Mouse (Mus musculus) limb, embryonic 14.5 days (tissue): ENCODE results near the gene Olfr1126. TPM values are rescaled to one million over a fixed set of nuclear protein-coding genes. Genes with fewer than 3 reads are reported as not detected.
"Not testable (repeated sequence)": the region's sequence is repeated elsewhere in the genome, so short reads cannot be mapped to it uniquely, and the experiment has no call there.

Experiments
- ATAC-seq: fragments of 200-750 bp; cut with Nextera tagmentation; 2 replicates; pipeline ENCODE4 v1.8.0; 2017; ENCODE audit warnings: low read depth, moderate number of reproducible peaks, moderate TSS enrichment; ENCODE audit not compliant: low FRiP score
- DNase-seq: peaks from one replicate; pipeline ENCODE4 v3.0.0-alpha.2; 2015; ENCODE audit warnings: low spot score
- H3K27ac ChIP-seq: fragments of 300-500 bp; sonication (generic); replicated peaks from 2 replicates; pipeline ENCODE4 v1.5.1; 2014; ENCODE audit warnings: low read depth, mild to moderate bottlenecking, low read length, moderate library complexity, mixed read lengths
- H3K27me3 ChIP-seq: fragments of 300-500 bp; sonication (generic); 2 replicates; pipeline ENCODE4 v1.6.1; 2014; ENCODE audit warnings: low read length, mixed read lengths; ENCODE audit not compliant: control insufficient read depth, insufficient read depth
- H3K36me3 ChIP-seq: fragments of 300-500 bp; sonication (generic); 2 replicates; pipeline ENCODE4 v1.6.1; 2014; ENCODE audit warnings: mild to moderate bottlenecking, low read length, moderate library complexity, mixed read lengths; ENCODE audit not compliant: control insufficient read depth, insufficient read depth
- H3K4me1 ChIP-seq: fragments of 300-500 bp; sonication (generic); 2 replicates; pipeline ENCODE4 v1.6.1; 2014; ENCODE audit warnings: antibody characterized with exemption, low read length, mixed read lengths; ENCODE audit not compliant: control insufficient read depth, insufficient read depth
- H3K4me2 ChIP-seq: fragments of 300-500 bp; sonication (generic); replicated peaks from 2 replicates; pipeline ENCODE4 v1.6.1; 2014; ENCODE audit warnings: low read depth, mild to moderate bottlenecking, low read length, moderate library complexity; ENCODE audit not compliant: severe bottlenecking
- H3K4me3 ChIP-seq: fragments of 300-500 bp; sonication (generic); replicated peaks from 2 replicates; pipeline ENCODE4 v1.5.1; 2014; ENCODE audit warnings: low read length
- H3K9ac ChIP-seq: fragments of 300-500 bp; sonication (generic); 2 replicates; pipeline ENCODE4 v1.6.1; 2014; ENCODE audit warnings: mild to moderate bottlenecking, low read depth, low read length, moderate library complexity; ENCODE audit not compliant: severe bottlenecking
- H3K9me3 ChIP-seq: fragments of 300-500 bp; sonication (generic); 2 replicates; pipeline ENCODE4 v1.6.1; 2016; ENCODE audit warnings: low read length; ENCODE audit not compliant: control insufficient read depth
- POLR2A ChIP-seq: fragments of 200-500 bp; IDR thresholded peaks from 2 replicates; pipeline ENCODE4 v1.8.0; 2012; ENCODE audit warnings: inconsistent platforms, mild to moderate bottlenecking, moderate library complexity, borderline replicate concordance; ENCODE audit not compliant: insufficient read depth, insufficient read length; ENCODE audit errors: extremely low read depth
- WGBS: fragments of 180-500 bp; shearing (Covaris S2); extraction: QIAGEN DNeasy Blood & Tissue Kit; methylation state at CpG from one replicate; pipeline ENCODE4 v1.1.7; 2014; 5-methylcytosine and 5-hydroxymethylcytosine counted together
- polyA plus RNA-seq, 2 experiments: library from polyadenylated mRNA; depleted of rRNA in 1 of 2; stranded (reverse) in 1 of 2; unstranded in 1 of 2; fragments of >200 nt; fragmentation: Nextera tagmentation in 1 of 2; extraction: Ambion mirVana in 1 of 2; gene quantifications; 2 replicates each; pipeline versions ENCODE4 v1.2.1 to v1.2.3; 2012 to 2014

Gene Olfr1126
- polyA plus RNA-seq, 2 experiments, result not detected

GRCm38 (mm10) chr2:87481158-87481557 is 27.4 kb downstream of the Olfr1126 start:
- Histone ChIP-seq H3K4me2 (no peak overlapping the region), H3K36me3 (no peaks in the 10 kb centered on the region), H3K27me3 (no peaks in the 10 kb centered on the region), H3K4me1 (no peaks in the 10 kb centered on the region), H3K4me3 (no peak overlapping the region), H3K9ac (no peak overlapping the region), H3K27ac (no peak overlapping the region), H3K9me3 (no peaks in the 10 kb centered on the region)
- no peak for TF ChIP-seq POLR2A
- DNase-seq (no peak), ATAC-seq (no peak)
- WGBS, result 84% methylated on average over 4 of the region's 4 CpGs

GRCm38 (mm10) chr2:87482276-87482675 is 28.5 kb downstream of the Olfr1126 start:
- no peak overlapping the region for H3K4me3 ChIP-seq
- ATAC-seq, result no peak
- no peaks in the 10 kb centered on the region for H3K9me3 ChIP-seq
- WGBS, result 76% methylated on average over 2 of the region's 2 CpGs
- H3K4me1 ChIP-seq, result no peaks in the 10 kb centered on the region
- H3K4me2 ChIP-seq, result no peak overlapping the region
- no peaks in the 10 kb centered on the region for H3K27me3 ChIP-seq
- no peak overlapping the region for H3K9ac ChIP-seq
- H3K27ac ChIP-seq, result no peak overlapping the region
- H3K36me3 ChIP-seq, result no peaks in the 10 kb centered on the region
- no peak for TF ChIP-seq POLR2A
- DNase-seq, result no peak

GRCm38 (mm10) chr2:87496993-87497392 is 43.2 kb downstream of the Olfr1126 start, which contains the start of gene Pramel7:
Gene Pramel7, minus strand, starts transcription at chr2:87497093.
- ATAC-seq, H3K36me3 ChIP-seq, H3K27ac ChIP-seq, H3K4me1 ChIP-seq, H3K27me3 ChIP-seq, H3K4me3 ChIP-seq, H3K9me3 ChIP-seq, H3K9ac ChIP-seq, H3K4me2 ChIP-seq, DNase-seq: not testable (repeated sequence)
- WGBS, result 96% methylated on average over 3 of the region's 5 CpGs

GRCm38 (mm10) chr2:87506265-87506664 is 52.5 kb downstream of the Olfr1126 start, which contains the start of gene Pramel6:
Gene Pramel6, plus strand, starts transcription at chr2:87506565.
- Histone ChIP-seq H3K9me3 (no peaks in the 10 kb centered on the region; the same call in 1 of the 2 replicates), H3K9ac (no peak within 1 kb of the TSS), H3K27ac (no peak within 1 kb of the TSS), H3K4me1 (no peaks in the 10 kb centered on the region), H3K36me3 (no peaks in the 10 kb centered on the region), H3K4me3 (no peak within 1 kb of the TSS), H3K4me2 (no peak within 1 kb of the TSS), H3K27me3 (no peaks in the 10 kb centered on the region)
- no peak for DNase-seq
- WGBS, result 87% methylated on average over 6 of the region's 6 CpGs
- ATAC-seq, result no peak
- TF ChIP-seq POLR2A, result no peak

Other genes starting within 250 kb of the Olfr1126 start
- gene Olfr1113, start 245.0 kb upstream of the Olfr1126 start, polyA plus RNA-seq (2012; rRNA removed), result not detected in 2 replicates
- not detected in 2 replicates for gene Olfr1113, start 245.0 kb upstream of the Olfr1126 start, polyA plus RNA-seq (2014; fragmentation: Nextera tagmentation; extraction: Ambion mirVana)
- gene Olfr1115, start 205.9 kb upstream of the Olfr1126 start, polyA plus RNA-seq (2012; rRNA removed), result not detected in 2 replicates
- not detected in 2 replicates for gene Olfr1115, start 205.9 kb upstream of the Olfr1126 start, polyA plus RNA-seq (2014; fragmentation: Nextera tagmentation; extraction: Ambion mirVana)
- not detected in 2 replicates for gene Olfr1116, start 186.4 kb upstream of the Olfr1126 start, polyA plus RNA-seq (2012; rRNA removed)
- not detected in 2 replicates for gene Olfr1116, start 186.4 kb upstream of the Olfr1126 start, polyA plus RNA-seq (2014; fragmentation: Nextera tagmentation; extraction: Ambion mirVana)
- gene Olfr1118, start 146.4 kb upstream of the Olfr1126 start, polyA plus RNA-seq (2012; rRNA removed), result not detected in 2 replicates
- gene Olfr1118, start 146.4 kb upstream of the Olfr1126 start, polyA plus RNA-seq (2014; fragmentation: Nextera tagmentation; extraction: Ambion mirVana), result not detected in 2 replicates
- not detected in 2 replicates for gene Olfr1120, start 99.1 kb upstream of the Olfr1126 start, polyA plus RNA-seq (2012; rRNA removed)
- gene Olfr1120, start 99.1 kb upstream of the Olfr1126 start, polyA plus RNA-seq (2014; fragmentation: Nextera tagmentation; extraction: Ambion mirVana), result not detected in 2 replicates
- not detected in 2 replicates for gene Olfr1121, start 84.1 kb upstream of the Olfr1126 start, polyA plus RNA-seq (2012; rRNA removed)
- not detected in 2 replicates for gene Olfr1121, start 84.1 kb upstream of the Olfr1126 start, polyA plus RNA-seq (2014; fragmentation: Nextera tagmentation; extraction: Ambion mirVana)
- not detected in 2 replicates for gene Olfr1122, start 68.1 kb upstream of the Olfr1126 start, polyA plus RNA-seq (2012; rRNA removed)
- gene Olfr1122, start 68.1 kb upstream of the Olfr1126 start, polyA plus RNA-seq (2014; fragmentation: Nextera tagmentation; extraction: Ambion mirVana), result not detected in 2 replicates
- not detected in 2 replicates for gene Olfr1123, start 37.3 kb upstream of the Olfr1126 start, polyA plus RNA-seq (2012; rRNA removed)
- not detected in 2 replicates for gene Olfr1123, start 37.3 kb upstream of the Olfr1126 start, polyA plus RNA-seq (2014; fragmentation: Nextera tagmentation; extraction: Ambion mirVana)
- gene Olfr1124, start 23.7 kb upstream of the Olfr1126 start, polyA plus RNA-seq (2012; rRNA removed), result not detected in 2 replicates
- not detected in 2 replicates for gene Olfr1124, start 23.7 kb upstream of the Olfr1126 start, polyA plus RNA-seq (2014; fragmentation: Nextera tagmentation; extraction: Ambion mirVana)
- gene Pramel7, start 43.1 kb downstream of the Olfr1126 start, polyA plus RNA-seq (2012; rRNA removed), result not detected in 2 replicates
- not detected in 2 replicates for gene Pramel7, start 43.1 kb downstream of the Olfr1126 start, polyA plus RNA-seq (2014; fragmentation: Nextera tagmentation; extraction: Ambion mirVana)
- gene Pramel6, start 52.6 kb downstream of the Olfr1126 start, polyA plus RNA-seq (2012; rRNA removed), result not detected in 2 replicates
- gene Pramel6, start 52.6 kb downstream of the Olfr1126 start, polyA plus RNA-seq (2014; fragmentation: Nextera tagmentation; extraction: Ambion mirVana), result not detected in 2 replicates
- gene Olfr153, start 77.8 kb downstream of the Olfr1126 start, polyA plus RNA-seq (2012; rRNA removed), result not detected in 2 replicates
- not detected in 2 replicates for gene Olfr153, start 77.8 kb downstream of the Olfr1126 start, polyA plus RNA-seq (2014; fragmentation: Nextera tagmentation; extraction: Ambion mirVana)
- not detected in 2 replicates for gene Olfr1128, start 91.6 kb downstream of the Olfr1126 start, polyA plus RNA-seq (2012; rRNA removed)
- gene Olfr1128, start 91.6 kb downstream of the Olfr1126 start, polyA plus RNA-seq (2014; fragmentation: Nextera tagmentation; extraction: Ambion mirVana), result not detected in 2 replicates
- not detected in 2 replicates for gene Olfr1129, start 119.9 kb downstream of the Olfr1126 start, polyA plus RNA-seq (2012; rRNA removed)
- not detected in 2 replicates for gene Olfr1129, start 119.9 kb downstream of the Olfr1126 start, polyA plus RNA-seq (2014; fragmentation: Nextera tagmentation; extraction: Ambion mirVana)
- gene Olfr1130, start 152.2 kb downstream of the Olfr1126 start, polyA plus RNA-seq (2012; rRNA removed), result not detected in 2 replicates
- not detected in 2 replicates for gene Olfr1130, start 152.2 kb downstream of the Olfr1126 start, polyA plus RNA-seq (2014; fragmentation: Nextera tagmentation; extraction: Ambion mirVana)
- gene Olfr1131, start 173.1 kb downstream of the Olfr1126 start, polyA plus RNA-seq (2012; rRNA removed), result not detected in 2 replicates
- gene Olfr1131, start 173.1 kb downstream of the Olfr1126 start, polyA plus RNA-seq (2014; fragmentation: Nextera tagmentation; extraction: Ambion mirVana), result not detected in 2 replicates
- gene Olfr1132, start 183.6 kb downstream of the Olfr1126 start, polyA plus RNA-seq (2012; rRNA removed), result not detected in 2 replicates
- gene Olfr1132, start 183.6 kb downstream of the Olfr1126 start, polyA plus RNA-seq (2014; fragmentation: Nextera tagmentation; extraction: Ambion mirVana), result not detected in 2 replicates
- gene Olfr1133, start 193.4 kb downstream of the Olfr1126 start, polyA plus RNA-seq (2012; rRNA removed), result not detected in 2 replicates
- not detected in 2 replicates for gene Olfr1133, start 193.4 kb downstream of the Olfr1126 start, polyA plus RNA-seq (2014; fragmentation: Nextera tagmentation; extraction: Ambion mirVana)
- not detected in 2 replicates for gene Olfr1134, start 204.5 kb downstream of the Olfr1126 start, polyA plus RNA-seq (2012; rRNA removed)
- gene Olfr1134, start 204.5 kb downstream of the Olfr1126 start, polyA plus RNA-seq (2014; fragmentation: Nextera tagmentation; extraction: Ambion mirVana), result not detected in 2 replicates
- not detected in 2 replicates for gene Olfr1135, start 219.7 kb downstream of the Olfr1126 start, polyA plus RNA-seq (2012; rRNA removed)
- not detected in 2 replicates for gene Olfr1135, start 219.7 kb downstream of the Olfr1126 start, polyA plus RNA-seq (2014; fragmentation: Nextera tagmentation; extraction: Ambion mirVana)
- gene Olfr1136, start 240.0 kb downstream of the Olfr1126 start, polyA plus RNA-seq (2012; rRNA removed), result not detected in 2 replicates
- not detected in 2 replicates for gene Olfr1136, start 240.0 kb downstream of the Olfr1126 start, polyA plus RNA-seq (2014; fragmentation: Nextera tagmentation; extraction: Ambion mirVana)